Mouse (Mus musculus) kidney, embryonic 16.5 days (tissue): ENCODE measurements at regions not wholly inside any gene's neighbourhood (a gene's known extent, or its start where the extent isn't known, plus 50 kb on each side); places are given as distances from the start of the nearest gene placed in this dataset.
A peak's percentile ranks its signal among the peaks of the same experiment; 100 is the strongest.
"Not testable (repeated sequence)": the region's sequence is repeated elsewhere in the genome, so short reads cannot be mapped to it uniquely, and the experiment has no call there.

ENCODE experiments used
- ATAC-seq: fragments of 200-750 bp; cut with Nextera tagmentation; 2 replicates; pipeline ENCODE4 v1.8.0; 2017; ENCODE audit warnings: moderate TSS enrichment; ENCODE audit not compliant: low FRiP score, low TSS enrichment
- H3K27ac ChIP-seq: fragments of 300-500 bp; sonication (generic); 2 replicates; pipeline ENCODE4 v1.5.1; 2014; ENCODE audit warnings: low read length
- H3K27me3 ChIP-seq: fragments of 300-500 bp; sonication (generic); 2 replicates; pipeline ENCODE4 v1.6.1; 2014; ENCODE audit warnings: low read length, control low read depth, mixed read lengths; ENCODE audit not compliant: insufficient read depth
- H3K36me3 ChIP-seq: fragments of 300-500 bp; sonication (generic); 2 replicates; pipeline ENCODE4 v1.6.1; 2014; ENCODE audit warnings: low read length, control low read depth, mixed read lengths; ENCODE audit not compliant: insufficient read depth
- H3K4me1 ChIP-seq: fragments of 300-500 bp; sonication (generic); 2 replicates; pipeline ENCODE4 v1.6.1; 2014; ENCODE audit warnings: low read length, control low read depth, mixed read lengths; ENCODE audit not compliant: insufficient read depth
- H3K4me2 ChIP-seq: fragments of 300-500 bp; sonication (generic); replicated peaks from 2 replicates; pipeline ENCODE4 v1.6.1; 2014; ENCODE audit warnings: low read depth, low read length
- H3K4me3 ChIP-seq: fragments of 300-500 bp; sonication (generic); 2 replicates; pipeline ENCODE4 v1.5.1; 2014; ENCODE audit warnings: mild to moderate bottlenecking, low read length
- H3K9ac ChIP-seq: fragments of 300-500 bp; sonication (generic); replicated peaks from 2 replicates; pipeline ENCODE4 v1.6.1; 2014; ENCODE audit warnings: low read length
- H3K9me3 ChIP-seq: fragments of 300-500 bp; sonication (generic); 2 replicates; pipeline ENCODE4 v1.6.1; 2016; ENCODE audit warnings: low read length, control low read depth
- WGBS: fragments of 180-500 bp; shearing (Covaris S2); extraction: QIAGEN DNeasy Blood & Tissue Kit; methylation state at CpG from one replicate; pipeline ENCODE4 v1.1.7; 2014; 5-methylcytosine and 5-hydroxymethylcytosine counted together

GRCm38 (mm10) chr2:79010273-79010672, 142.3 kb downstream of the Ube2e3 start:
- no peak for ATAC-seq
- 82% methylated on average over 2 of the region's 2 CpGs for WGBS
- Histone ChIP-seq H3K9ac (no peak overlapping the region), H3K4me1 (no peaks in the 10 kb centered on the region), H3K4me2 (no peak overlapping the region), H3K27me3 (no peaks in the 10 kb centered on the region), H3K27ac (no peak overlapping the region), H3K9me3 (0 out of 2 replicates have a peak, but pooled peaks cover 5% of the 10 kb centered on the region), H3K36me3 (no peaks in the 10 kb centered on the region), H3K4me3 (no peak overlapping the region)

GRCm38 (mm10) chr2:79018732-79019423, 151.0 kb downstream of the Ube2e3 start:
- ATAC-seq = peak; percentile 75; the same call in 1 of the 2 replicates
- no peak overlapping the region for H3K9ac ChIP-seq

GRCm38 (mm10) chr2:79022954-79023353, 155.0 kb downstream of the Ube2e3 start:
- no peak overlapping the region for H3K4me3 ChIP-seq

More at GRCm38 (mm10) chr2:79018732-79019423, 151.0 kb downstream of the Ube2e3 start:
- Histone ChIP-seq H3K36me3 (no peaks in the 10 kb centered on the region), H3K4me3 (no peak overlapping the region), H3K9me3 (0 out of 2 replicates have a peak, but pooled peaks cover 5% of the 10 kb centered on the region), H3K27me3 (no peaks in the 10 kb centered on the region), H3K27ac (no peak overlapping the region), H3K4me2 (no peak overlapping the region), H3K4me1 (no peaks in the 10 kb centered on the region)
- whole genome bisulfite sequencing = 53% methylated on average over 4 of the region's 4 CpGs

GRCm38 (mm10) chr2:79025678-79026077, 157.8 kb downstream of the Ube2e3 start:
- H3K9me3 ChIP-seq = no peaks in the 10 kb centered on the region
- H3K27ac ChIP-seq = no peak overlapping the region
- no peaks in the 10 kb centered on the region for H3K4me1 ChIP-seq
- 77% methylated on average over 4 of the region's 4 CpGs for WGBS
- no peak overlapping the region for H3K4me2 ChIP-seq
- H3K4me3 ChIP-seq = no peak overlapping the region
- ATAC-seq = no peak
- H3K36me3 ChIP-seq = no peaks in the 10 kb centered on the region
- H3K9ac ChIP-seq = no peak overlapping the region
- H3K27me3 ChIP-seq = no peaks in the 10 kb centered on the region

More at GRCm38 (mm10) chr2:79022954-79023353, 155.0 kb downstream of the Ube2e3 start:
- Histone ChIP-seq H3K27ac (no peak overlapping the region), H3K9me3 (no peaks in the 10 kb centered on the region), H3K36me3 (no peaks in the 10 kb centered on the region), H3K27me3 (no peaks in the 10 kb centered on the region), H3K9ac (no peak overlapping the region), H3K4me2 (no peak overlapping the region), H3K4me1 (no peaks in the 10 kb centered on the region)
- 89% methylated on average over 2 of the region's 2 CpGs for WGBS
- ATAC-seq = no peak

- H3K36me3 ChIP-seq = no peaks in the 10 kb centered on the region
- no peak overlapping the region for H3K4me3 ChIP-seq
- no peaks in the 10 kb centered on the region for H3K9me3 ChIP-seq
- H3K4me1 ChIP-seq = no peaks in the 10 kb centered on the region
- H3K9ac ChIP-seq = no peak overlapping the region
- H3K27ac ChIP-seq = no peak overlapping the region
- H3K27me3 ChIP-seq = no peaks in the 10 kb centered on the region
- no peak overlapping the region for H3K4me2 ChIP-seq
- 73% methylated on average over 1 of the region's 1 CpGs for WGBS
- no peak for ATAC-seq
Observed at GRCm38 (mm10) chr2:79030990-79031389, 163.1 kb downstream of the Ube2e3 start.

GRCm38 (mm10) chr2:79036296-79036695, 168.4 kb downstream of the Ube2e3 start:
- 55% methylated on average over 2 of the region's 2 CpGs for WGBS
- H3K4me1 ChIP-seq = 0 out of 2 replicates have a peak, but pooled peaks cover 2% of the 10 kb centered on the region
- no peak overlapping the region for H3K4me3 ChIP-seq
- H3K9ac ChIP-seq = no peak overlapping the region
- peak; percentile 63; the same call in 1 of the 2 replicates for ATAC-seq
- H3K4me2 ChIP-seq = no peak overlapping the region
- no peaks in the 10 kb centered on the region for H3K36me3 ChIP-seq
- H3K27me3 ChIP-seq = no peaks in the 10 kb centered on the region
- no peaks in the 10 kb centered on the region for H3K9me3 ChIP-seq
- H3K27ac ChIP-seq = no peak overlapping the region

GRCm38 (mm10) chr2:79038624-79039023, 170.7 kb downstream of the Ube2e3 start:
- 64% methylated on average over 5 of the region's 5 CpGs for WGBS
- Histone ChIP-seq H3K27me3 (no peaks in the 10 kb centered on the region), H3K4me3 (no peak overlapping the region), H3K9ac (no peak overlapping the region), H3K4me1 (0 out of 2 replicates have a peak, but pooled peaks cover 2% of the 10 kb centered on the region), H3K36me3 (no peaks in the 10 kb centered on the region), H3K4me2 (no peak overlapping the region), H3K27ac (no peak overlapping the region), H3K9me3 (no peaks in the 10 kb centered on the region)
- peak; percentile 31; the same call in 1 of the 2 replicates for ATAC-seq

GRCm38 (mm10) chr2:79044804-79045203, 176.9 kb downstream of the Ube2e3 start:
- not testable (repeated sequence) for H3K4me3 ChIP-seq, H3K36me3 ChIP-seq, H3K27me3 ChIP-seq, H3K27ac ChIP-seq, H3K4me2 ChIP-seq, H3K9me3 ChIP-seq, ATAC-seq, H3K9ac ChIP-seq, H3K4me1 ChIP-seq
- WGBS = 84% methylated on average over 3 of the region's 3 CpGs

GRCm38 (mm10) chr2:79045508-79045907, 177.6 kb downstream of the Ube2e3 start:
- WGBS = 83% methylated on average over 4 of the region's 4 CpGs
- no peaks in the 10 kb centered on the region for H3K36me3 ChIP-seq
- ATAC-seq = no peak

GRCm38 (mm10) chr2:79048020-79048419, 180.1 kb downstream of the Ube2e3 start:
- Histone ChIP-seq H3K4me3 (no peak overlapping the region), H3K36me3 (no peaks in the 10 kb centered on the region), H3K27me3 (no peaks in the 10 kb centered on the region), H3K9ac (no peak overlapping the region), H3K4me1 (no peaks in the 10 kb centered on the region), H3K4me2 (no peak overlapping the region), H3K9me3 (no peaks in the 10 kb centered on the region), H3K27ac (no peak overlapping the region)
- 59% methylated on average over 7 of the region's 7 CpGs for WGBS
- no peak for ATAC-seq

More at GRCm38 (mm10) chr2:79045508-79045907, 177.6 kb downstream of the Ube2e3 start:
- Histone ChIP-seq H3K4me2 (no peak overlapping the region), H3K4me3 (no peak overlapping the region), H3K4me1 (no peaks in the 10 kb centered on the region), H3K27ac (no peak overlapping the region), H3K9ac (no peak overlapping the region), H3K27me3 (no peaks in the 10 kb centered on the region), H3K9me3 (no peaks in the 10 kb centered on the region)
